Mouse (Mus musculus) myocyte (in vitro differentiated cells): ENCODE measurements around the gene BC030499.

ENCODE experiments used
- E2F4 ChIP-seq: IDR thresholded peaks from one replicate; pipeline ENCODE4 v1.6.1; 2011; ENCODE audit warnings: mild to moderate bottlenecking, control low read depth, moderate library complexity; ENCODE audit not compliant: insufficient read depth
- MAX ChIP-seq: IDR thresholded peaks from one replicate; pipeline ENCODE4 v1.6.1; 2011; ENCODE audit warnings: low read depth, mild to moderate bottlenecking, control low read depth
- MYOD1 ChIP-seq, 3 experiments: IDR thresholded peaks; one replicate each; pipeline ENCODE4 v1.6.1; 2011; ENCODE audit warnings: control low read depth in 2 of 3, low read depth in 2 of 3, mild to moderate bottlenecking in 2 of 3, moderate library complexity in 1 of 3; ENCODE audit not compliant: insufficient read length in 2 of 3, control insufficient read depth in 1 of 3
- MYOG ChIP-seq, 3 experiments: IDR thresholded peaks; one replicate each; pipeline ENCODE4 v1.6.1; 2011; ENCODE audit warnings: control low read depth in 2 of 3, low read depth in 2 of 3, mild to moderate bottlenecking in 2 of 3; ENCODE audit not compliant: insufficient read length in 2 of 3, control insufficient read depth in 1 of 3, insufficient read depth in 1 of 3
- POLR2A ChIP-seq: IDR thresholded peaks from one replicate; pipeline ENCODE4 v1.6.1; 2011; ENCODE audit warnings: low read depth, mild to moderate bottlenecking, control low read depth, moderate library complexity; ENCODE audit not compliant: insufficient read length
- POLR2AphosphoS2 ChIP-seq: IDR thresholded peaks from one replicate; pipeline ENCODE4 v1.6.1; 2011; ENCODE audit warnings: low read depth, control low read depth; ENCODE audit not compliant: insufficient read length
- REST ChIP-seq: IDR thresholded peaks from one replicate; pipeline ENCODE4 v1.6.1; 2011; ENCODE audit warnings: mild to moderate bottlenecking, control low read depth, moderate library complexity; ENCODE audit not compliant: insufficient read depth, insufficient read length
- TCF12 ChIP-seq: IDR thresholded peaks from one replicate; pipeline ENCODE4 v1.6.1; 2011; ENCODE audit warnings: mild to moderate bottlenecking, control low read depth; ENCODE audit not compliant: poor library complexity, insufficient read depth, severe bottlenecking
- TCF3 ChIP-seq: IDR thresholded peaks from one replicate; pipeline ENCODE4 v1.6.1; 2011; ENCODE audit warnings: low read depth, control low read depth; ENCODE audit not compliant: insufficient read length
- USF1 ChIP-seq: IDR thresholded peaks from one replicate; pipeline ENCODE4 v1.6.1; 2011; ENCODE audit warnings: low read depth, mild to moderate bottlenecking, control low read depth, moderate library complexity

- TF ChIP-seq REST (no peak), MAX (no peak), POLR2A (no peak), MYOD1 (IDR thresholded peaks at IDR 0.05; ENCODE audit: control insufficient read depth in 1 of 3, insufficient read length in 2 of 3, low read depth in 2 of 3) (no peak), TCF12 (no peak), E2F4 (no peak), USF1 (no peak), TCF3 (no peak), POLR2AphosphoS2 (no peak), MYOG (IDR thresholded peaks at IDR 0.05; ENCODE audit: control insufficient read depth in 1 of 3, insufficient read depth in 1 of 3, insufficient read length in 2 of 3, low read depth in 2 of 3) (no peak)
These were observed 55.2 kb downstream of the BC030499 start for GRCm38 (mm10) chr11:78345801-78346200.
